Mouse (Mus musculus) heart, embryonic 15.5 days (tissue): ENCODE results near the gene Kif14. TPM values are rescaled to one million over a fixed set of nuclear protein-coding genes. Genes with fewer than 3 reads are reported as not detected.

Experiments used
- ATAC-seq: fragments of 200-750 bp; cut with Nextera tagmentation; replicated peaks from 2 replicates; pipeline ENCODE4 v1.8.0; 2017; ENCODE audit warnings: low read depth, moderate TSS enrichment; ENCODE audit not compliant: insufficient number of reproducible peaks, insufficient read depth, low FRiP score
- H3K27ac ChIP-seq: fragments of 300-500 bp; sonication (generic); 2 replicates; pipeline ENCODE4 v1.5.1; 2015; ENCODE audit warnings: mild to moderate bottlenecking, inconsistent platforms
- H3K27me3 ChIP-seq: fragments of 300-500 bp; sonication (generic); 2 replicates; pipeline ENCODE4 v1.6.1; 2015; ENCODE audit warnings: inconsistent platforms
- H3K36me3 ChIP-seq: fragments of 300-500 bp; sonication (generic); 2 replicates; pipeline ENCODE4 v1.6.1; 2015; ENCODE audit warnings: mild to moderate bottlenecking, inconsistent platforms
- H3K4me1 ChIP-seq: fragments of 300-500 bp; sonication (generic); replicated peaks from 2 replicates; pipeline ENCODE4 v1.6.1; 2015; ENCODE audit warnings: inconsistent platforms
- H3K4me2 ChIP-seq: fragments of 300-500 bp; sonication (generic); 2 replicates; pipeline ENCODE4 v1.6.1; 2015; ENCODE audit warnings: inconsistent platforms, mild to moderate bottlenecking, moderate library complexity
- H3K4me3 ChIP-seq: fragments of 300-500 bp; sonication (generic); 2 replicates; pipeline ENCODE4 v1.5.1; 2015; ENCODE audit warnings: mild to moderate bottlenecking, inconsistent platforms
- H3K9ac ChIP-seq: fragments of 300-500 bp; sonication (generic); 2 replicates; pipeline ENCODE4 v1.6.1; 2015; ENCODE audit warnings: mild to moderate bottlenecking, inconsistent platforms
- H3K9me3 ChIP-seq: fragments of 300-500 bp; sonication (generic); replicated peaks from 2 replicates; pipeline ENCODE4 v1.6.1; 2016; ENCODE audit warnings: inconsistent platforms
- WGBS: fragments of 180-500 bp; shearing (Covaris S2); methylation state at CpG from one replicate; pipeline ENCODE4 v1.1.7; 2015; ENCODE audit warnings: mixed read lengths; 5-methylcytosine and 5-hydroxymethylcytosine counted together
- polyA plus RNA-seq: library from polyadenylated mRNA; unstranded; fragments of >200 nt; fragmentation: Nextera tagmentation; extraction: Ambion mirVana; gene quantifications from 2 replicates; pipeline ENCODE4 v1.2.1, GENCODE M21; 2015

Kif14 gene
- polyA plus RNA-seq, 1 experiment from 2014 or later: 2.8 TPM

GRCm38 (mm10) chr1:136450206-136450605, 15.9 kb upstream of the Kif14 start:
- Histone ChIP-seq H3K36me3 (no peaks in the 10 kb centered on the region), H3K4me2 (no peak overlapping the region), H3K27me3 (no peaks in the 10 kb centered on the region), H3K27ac (no peak overlapping the region), H3K4me1 (no peaks in the 10 kb centered on the region), H3K9me3 (no peaks in the 10 kb centered on the region), H3K4me3 (no peak overlapping the region), H3K9ac (no peak overlapping the region)
- no peak for ATAC-seq
- 75% methylated on average over 5 of the region's 5 CpGs for WGBS

GRCm38 (mm10) chr1:136452421-136452820, 13.7 kb upstream of the Kif14 start:
- no peak for ATAC-seq
- no peaks in the 10 kb centered on the region for H3K36me3 ChIP-seq

GRCm38 (mm10) chr1:136455756-136456585, 10.2 kb upstream of the Kif14 start:
- Histone ChIP-seq H3K9me3 (no peaks in the 10 kb centered on the region), H3K27ac (no peak overlapping the region), H3K4me3 (no peak overlapping the region), H3K27me3 (no peaks in the 10 kb centered on the region), H3K4me2 (no peak overlapping the region), H3K9ac (no peak overlapping the region), H3K36me3 (no peaks in the 10 kb centered on the region), H3K4me1 (0 out of 2 replicates have a peak, but pooled peaks cover 2% of the 10 kb centered on the region)
- ATAC-seq: no peak
- WGBS: 79% methylated on average over 17 of the region's 17 CpGs

More at GRCm38 (mm10) chr1:136452421-136452820, 13.7 kb upstream of the Kif14 start:
- Histone ChIP-seq H3K4me2 (no peak overlapping the region), H3K9me3 (no peaks in the 10 kb centered on the region), H3K4me3 (no peak overlapping the region), H3K9ac (no peak overlapping the region), H3K4me1 (no peaks in the 10 kb centered on the region), H3K27ac (no peak overlapping the region), H3K27me3 (no peaks in the 10 kb centered on the region)
- 73% methylated on average over 5 of the region's 5 CpGs for WGBS

GRCm38 (mm10) chr1:136456741-136457140, 9.4 kb upstream of the Kif14 start:
- Histone ChIP-seq H3K4me1 (0 out of 2 replicates have a peak, but pooled peaks cover 2% of the 10 kb centered on the region), H3K9me3 (no peaks in the 10 kb centered on the region), H3K27ac (no peak overlapping the region), H3K4me3 (no peak overlapping the region), H3K9ac (no peak overlapping the region), H3K36me3 (no peaks in the 10 kb centered on the region), H3K4me2 (no peak overlapping the region), H3K27me3 (no peaks in the 10 kb centered on the region)
- WGBS: 73% methylated on average over 6 of the region's 6 CpGs
- ATAC-seq: no peak

GRCm38 (mm10) chr1:136457403-136457802, 8.7 kb upstream of the Kif14 start:
- WGBS: 75% methylated on average over 4 of the region's 4 CpGs
- no peak overlapping the region for H3K4me3 ChIP-seq

GRCm38 (mm10) chr1:136458691-136459245, 7.4 kb upstream of the Kif14 start:
- Histone ChIP-seq H3K4me3 (no peak overlapping the region), H3K4me2 (no peak overlapping the region), H3K27me3 (no peaks in the 10 kb centered on the region), H3K36me3 (no peaks in the 10 kb centered on the region), H3K27ac (no peak overlapping the region), H3K9me3 (no peaks in the 10 kb centered on the region), H3K4me1 (0 out of 2 replicates have a peak, but pooled peaks cover 2% of the 10 kb centered on the region), H3K9ac (no peak overlapping the region)
- WGBS: 29% methylated on average over 9 of the region's 9 CpGs
- ATAC-seq: no peak

More at GRCm38 (mm10) chr1:136457403-136457802, 8.7 kb upstream of the Kif14 start:
- H3K4me1 ChIP-seq: 0 out of 2 replicates have a peak, but pooled peaks cover 2% of the 10 kb centered on the region
- no peak overlapping the region for H3K4me2 ChIP-seq
- H3K9me3 ChIP-seq: no peaks in the 10 kb centered on the region
- no peak for ATAC-seq
- H3K36me3 ChIP-seq: no peaks in the 10 kb centered on the region
- no peaks in the 10 kb centered on the region for H3K27me3 ChIP-seq
- H3K9ac ChIP-seq: no peak overlapping the region
- no peak overlapping the region for H3K27ac ChIP-seq

GRCm38 (mm10) chr1:136462443-136462842, 3.7 kb upstream of the Kif14 start:
- Histone ChIP-seq H3K4me3 (no peak overlapping the region), H3K4me2 (no peak overlapping the region), H3K9ac (no peak overlapping the region), H3K36me3 (no peaks in the 10 kb centered on the region), H3K9me3 (no peaks in the 10 kb centered on the region), H3K4me1 (peaks cover 13% of the 10 kb centered on the region), H3K27ac (no peak overlapping the region), H3K27me3 (no peaks in the 10 kb centered on the region)
- 39% methylated on average over 10 of the region's 10 CpGs for WGBS
- no peak for ATAC-seq

- Histone ChIP-seq H3K4me1 (peaks cover 14% of the 10 kb centered on the region), H3K9me3 (no peaks in the 10 kb centered on the region), H3K27me3 (no peaks in the 10 kb centered on the region), H3K9ac (no peak overlapping the region), H3K27ac (no peak overlapping the region), H3K4me2 (no peak overlapping the region), H3K36me3 (peaks cover 4% of the 10 kb centered on the region; the same call in 1 of the 2 replicates), H3K4me3 (no peak overlapping the region)
- ATAC-seq: no peak
These were observed 975 bp upstream of the Kif14 start for GRCm38 (mm10) chr1:136465168-136465567.

GRCm38 (mm10) chr1:136469408-136469807, 3.3 kb downstream of the Kif14 start:
- no peak overlapping the region for H3K4me3 ChIP-seq
- H3K36me3 ChIP-seq: peaks cover 16% of the 10 kb centered on the region
- H3K4me2 ChIP-seq: no peak overlapping the region
- no peak for ATAC-seq
- 91% methylated on average over 4 of the region's 4 CpGs for WGBS
- no peak overlapping the region for H3K9ac ChIP-seq
- no peaks in the 10 kb centered on the region for H3K9me3 ChIP-seq
- H3K4me1 ChIP-seq: peaks cover 14% of the 10 kb centered on the region
- H3K27ac ChIP-seq: no peak overlapping the region
- H3K27me3 ChIP-seq: no peaks in the 10 kb centered on the region

GRCm38 (mm10) chr1:136470471-136470870, 4.3 kb downstream of the Kif14 start:
- Histone ChIP-seq H3K27me3 (no peaks in the 10 kb centered on the region), H3K27ac (no peak overlapping the region), H3K9ac (no peak overlapping the region), H3K4me3 (no peak overlapping the region), H3K4me2 (no peak overlapping the region), H3K36me3 (peaks cover 16% of the 10 kb centered on the region), H3K4me1 (peaks cover 14% of the 10 kb centered on the region), H3K9me3 (no peaks in the 10 kb centered on the region)
- ATAC-seq: no peak
- WGBS: 39% methylated on average over 6 of the region's 6 CpGs

GRCm38 (mm10) chr1:136491681-136492080, 25.5 kb downstream of the Kif14 start:
- Histone ChIP-seq H3K27me3 (no peaks in the 10 kb centered on the region), H3K4me2 (no peak overlapping the region), H3K9ac (no peak overlapping the region), H3K4me3 (no peak overlapping the region), H3K4me1 (0 out of 2 replicates have a peak, but pooled peaks cover 2% of the 10 kb centered on the region), H3K27ac (no peak overlapping the region), H3K9me3 (no peaks in the 10 kb centered on the region), H3K36me3 (peaks cover 53% of the 10 kb centered on the region)
- WGBS: 56% methylated on average over 5 of the region's 5 CpGs
- no peak for ATAC-seq
